Mouse (Mus musculus): Measurements from ENCODE around the gene Chp1. TPM values are rescaled to one million over a fixed set of nuclear protein-coding genes. Genes with fewer than 3 reads are reported as not detected.
A peak's percentile ranks its signal among the peaks of the same experiment; 100 is the strongest.
"Not testable (repeated sequence)": the region's sequence is repeated elsewhere in the genome, so short reads cannot be mapped to it uniquely, and the experiment has no call there.

Gene Chp1
- total RNA-seq, 2 experiments from 2014 or later, result 116 to 119 TPM

GRCm38 (mm10) chr2:119561794-119562193 lies 14.3 kb downstream of the Chp1 start:
- DNase-seq (ENCODE audit: low spot score in 2 of 2), result no peak

GRCm38 (mm10) chr2:119565284-119565683 lies 17.8 kb downstream of the Chp1 start:
- no peak for DNase-seq (ENCODE audit: low spot score in 2 of 2)

GRCm38 (mm10) chr2:119566182-119566855 lies 18.8 kb downstream of the Chp1 start:
- no peak for DNase-seq (ENCODE audit: low spot score in 2 of 2)

- DNase-seq (ENCODE audit: low spot score in 2 of 2), result no peak
Measured at GRCm38 (mm10) chr2:119572471-119572870, 25.0 kb downstream of the Chp1 start.

- DNase-seq (ENCODE audit: low spot score in 2 of 2), result no peak
Measured at GRCm38 (mm10) chr2:119581571-119581970, 34.1 kb downstream of the Chp1 start.

- DNase-seq (ENCODE audit: low spot score in 2 of 2), result no peak
Measured at GRCm38 (mm10) chr2:119583439-119583838, 35.9 kb downstream of the Chp1 start.

GRCm38 (mm10) chr2:119584282-119584681 lies 36.8 kb downstream of the Chp1 start:
- no peak for DNase-seq (ENCODE audit: low spot score in 2 of 2)

- DNase-seq (ENCODE audit: low spot score in 2 of 2), result peak; percentile 38 to 41
Measured at GRCm38 (mm10) chr2:119587383-119587782, 39.9 kb downstream of the Chp1 start.

- DNase-seq (ENCODE audit: low spot score in 2 of 2), result no peak
Measured at GRCm38 (mm10) chr2:119591247-119591646, 43.8 kb downstream of the Chp1 start.

GRCm38 (mm10) chr2:119593765-119594112 lies 46.2 kb downstream of the Chp1 start:
- no peak for DNase-seq (ENCODE audit: low spot score in 2 of 2)

GRCm38 (mm10) chr2:119594113-119594981 lies 46.9 kb downstream of the Chp1 start:
- peak; percentile 98 to 99 for DNase-seq (ENCODE audit: low spot score in 2 of 2)

GRCm38 (mm10) chr2:119595308-119595707 lies 47.8 kb downstream of the Chp1 start:
- no peak for DNase-seq (ENCODE audit: low spot score in 2 of 2)

- no peak for DNase-seq (ENCODE audit: low spot score in 2 of 2)
Measured at GRCm38 (mm10) chr2:119596781-119597330, 49.4 kb downstream of the Chp1 start.

GRCm38 (mm10) chr2:119601027-119601426 lies 53.5 kb downstream of the Chp1 start:
- DNase-seq (ENCODE audit: low spot score in 2 of 2), result no peak

GRCm38 (mm10) chr2:119601575-119601974 lies 54.1 kb downstream of the Chp1 start:
- DNase-seq (ENCODE audit: low spot score in 2 of 2), result not testable (repeated sequence)

- DNase-seq (ENCODE audit: low spot score in 2 of 2), result no peak
Measured at GRCm38 (mm10) chr2:119602488-119602887, 55.0 kb downstream of the Chp1 start.

- no peak for DNase-seq (ENCODE audit: low spot score in 2 of 2)
Measured at GRCm38 (mm10) chr2:119603909-119604308, 56.4 kb downstream of the Chp1 start.

GRCm38 (mm10) chr2:119605361-119605973 lies 58.0 kb downstream of the Chp1 start:
- no peak for DNase-seq (ENCODE audit: low spot score in 2 of 2)

- no peak for DNase-seq (ENCODE audit: low spot score in 2 of 2)
Measured at GRCm38 (mm10) chr2:119607023-119607422, 59.5 kb downstream of the Chp1 start.

GRCm38 (mm10) chr2:119617841-119618198 lies 70.3 kb downstream of the Chp1 start:
- no peak for DNase-seq (ENCODE audit: low spot score in 2 of 2)

GRCm38 (mm10) chr2:119618199-119618982 lies 70.9 kb downstream of the Chp1 start, which contains the start of the genes Nusap1 and Oip5:
TSS of gene Nusap1 (plus strand) at chr2:119618298.
TSS of gene Oip5 (minus strand) at chr2:119618469.
- DNase-seq (ENCODE audit: low spot score in 2 of 2), result peak; percentile 86 to 88

All from layer of hippocampus, postnatal 10 days (tissue).